17 mouse cellular contexts compared by ENCODE assay signal in genomic region chr17:33773871-33774572, GRCm38 (mm10). TPM values are rescaled to one million over a fixed set of nuclear protein-coding genes. Genes with fewer than 3 reads are reported as not detected.
DNase-seq lines count a peak whose midpoint lies in the region; ATAC-seq and TF ChIP-seq lines count a peak whose summit lies in the region.
"Had no signal": no experiment of that assay in that cellular context is flagged by ENCODE, and none has a peak within 500 bp of the region (broad histone marks: within the 10 kb centered on the region; RNA-seq: fewer than 3 reads in every experiment).

No protein-coding gene starts in this region.

- no peak for TF ChIP-seq CTCF in lung, postnatal 0 days (IDR thresholded peaks at IDR 0.05)
- no peak for TF ChIP-seq CTCF in stomach, postnatal 0 days (IDR thresholded peaks at IDR 0.05; ENCODE audit: low read depth)

- no peak for TF ChIP-seq EP300 in lung, postnatal 0 days (IDR thresholded peaks at IDR 0.05)
- TF ChIP-seq EP300 in stomach, postnatal 0 days (optimal IDR thresholded peaks at IDR 0.05): no peak

- no peak overlapping the region for H3K4me2 ChIP-seq in kidney, embryonic 15.5 days
- no peak overlapping the region for H3K4me2 ChIP-seq in lung, postnatal 0 days (replicated peaks; ENCODE audit: low read depth, low read length)
- H3K4me2 ChIP-seq in stomach, postnatal 0 days (replicated peaks; ENCODE audit: low read depth): no peak overlapping the region
- H3K4me2 ChIP-seq: embryonic facial prominence, embryonic 12.5 days; forebrain, embryonic 15.5 days; heart, embryonic 13.5 days had no signal

- no peak overlapping the region for H3K4me3 ChIP-seq in kidney, embryonic 15.5 days (replicated peaks)
- H3K4me3 ChIP-seq in lung, postnatal 0 days (ENCODE audit: low read depth, low read length): no peak overlapping the region
- no peak overlapping the region for H3K4me3 ChIP-seq in stomach, postnatal 0 days (ENCODE audit: low read depth, low read length)
- H3K4me3 ChIP-seq: embryonic facial prominence, embryonic 12.5 days; forebrain, embryonic 15.5 days; heart, embryonic 13.5 days had no signal

- WGBS in kidney, embryonic 15.5 days: 87% methylated on average over 6 of the region's 6 CpGs
- WGBS in lung, postnatal 0 days: 82% methylated on average over 6 of the region's 6 CpGs
- WGBS in stomach, postnatal 0 days: 86% methylated on average over 6 of the region's 6 CpGs

- H3K9ac ChIP-seq in kidney, embryonic 15.5 days: no peak overlapping the region
- no peak overlapping the region for H3K9ac ChIP-seq in lung, postnatal 0 days (replicated peaks; ENCODE audit: low read depth)
- no peak overlapping the region for H3K9ac ChIP-seq in stomach, postnatal 0 days (ENCODE audit: low read length)
- H3K9ac ChIP-seq: embryonic facial prominence, embryonic 12.5 days; forebrain, embryonic 15.5 days; heart, embryonic 13.5 days had no signal

- peak; percentile 58 to 59 for DNase-seq in kidney, adult 8-10 months
- peak; percentile 59 to 65 for DNase-seq in kidney, postnatal 36 days
- no peak for DNase-seq in kidney, adult 11 months
- no peak for DNase-seq in lung, postnatal 0 days (ENCODE audit: low spot score)
- DNase-seq in lung, adult 18-20 months: no peak
- no peak for DNase-seq in stomach, postnatal 0 days (ENCODE audit: low spot score)
- DNase-seq: adrenal gland, postnatal 14 days; cerebellum, adult 11-12 months; cerebellum, adult 9-10 months; cerebellum, postnatal 25 days; gastrocnemius, postnatal 36 days; heart, adult 11 months; heart, postnatal 36 days had no signal

- no peaks in the 10 kb centered on the region for H3K9me3 ChIP-seq in kidney, embryonic 15.5 days (replicated peaks)
- H3K9me3 ChIP-seq in lung, postnatal 0 days (ENCODE audit: low read length): no peaks in the 10 kb centered on the region
- H3K9me3 ChIP-seq in stomach, postnatal 0 days (ENCODE audit: control insufficient read depth, low read length): no peaks in the 10 kb centered on the region
- H3K9me3 ChIP-seq: embryonic facial prominence, embryonic 12.5 days; forebrain, embryonic 15.5 days; heart, embryonic 13.5 days had no signal

- ATAC-seq in kidney, embryonic 15.5 days (replicated peaks; ENCODE audit: low FRiP score): no peak
- no peak for ATAC-seq in lung, postnatal 0 days
- ATAC-seq in stomach, postnatal 0 days (ENCODE audit: low FRiP score, low TSS enrichment): no peak
- ATAC-seq: forebrain, embryonic 15.5 days had no signal

- peaks cover 28% of the 10 kb centered on the region for H3K36me3 ChIP-seq in kidney, embryonic 15.5 days
- no peaks in the 10 kb centered on the region for H3K36me3 ChIP-seq in lung, postnatal 0 days (ENCODE audit: insufficient read depth, low read length)
- no peaks in the 10 kb centered on the region for H3K36me3 ChIP-seq in stomach, postnatal 0 days (ENCODE audit: control insufficient read depth, insufficient read depth, low read length)
- H3K36me3 ChIP-seq: forebrain, embryonic 15.5 days had no signal

- no peaks in the 10 kb centered on the region for H3K27me3 ChIP-seq in kidney, embryonic 15.5 days
- H3K27me3 ChIP-seq in lung, postnatal 0 days (replicated peaks; ENCODE audit: insufficient read depth, low read length): no peaks in the 10 kb centered on the region
- H3K27me3 ChIP-seq in stomach, postnatal 0 days (ENCODE audit: control insufficient read depth, insufficient read depth, low read length): no peaks in the 10 kb centered on the region
- H3K27me3 ChIP-seq: embryonic facial prominence, embryonic 12.5 days; forebrain, embryonic 15.5 days; heart, embryonic 13.5 days had no signal

- no peak overlapping the region for H3K27ac ChIP-seq in kidney, embryonic 15.5 days
- H3K27ac ChIP-seq in lung, postnatal 0 days (ENCODE audit: low read length): peak overlapping the region; percentile 47
- no peak overlapping the region for H3K27ac ChIP-seq in stomach, postnatal 0 days (replicated peaks)
- H3K27ac ChIP-seq: embryonic facial prominence, embryonic 12.5 days; forebrain, embryonic 15.5 days; heart, embryonic 13.5 days had no signal

- H3K4me1 ChIP-seq in kidney, embryonic 15.5 days: peaks cover 7% of the 10 kb centered on the region
- H3K4me1 ChIP-seq in lung, postnatal 0 days (ENCODE audit: insufficient read depth, low read depth, low read length): peaks cover 4% of the 10 kb centered on the region; the same call in 1 of the 2 replicates
- peaks cover 8% of the 10 kb centered on the region for H3K4me1 ChIP-seq in stomach, postnatal 0 days (replicated peaks; ENCODE audit: control insufficient read depth, insufficient read depth)

RNA-seq across cellular contexts. Expression of gene Angptl4, which starts 7.6 kb away (rescaled TPM):
- polyA plus RNA-seq in kidney, embryonic 15.5 days (2015; fragmentation: Nextera tagmentation; extraction: Ambion mirVana): 21.5 and 27.9 TPM in 2 replicates
- 125 and 137 TPM in 2 replicates for polyA plus RNA-seq in lung, postnatal 0 days (2015; fragmentation: Nextera tagmentation; extraction: Ambion mirVana)
- polyA plus RNA-seq in stomach, postnatal 0 days (2015; fragmentation: Nextera tagmentation; extraction: Ambion mirVana): 31.3 and 42.4 TPM in 2 replicates

RNA-seq across cellular contexts. Expression of gene Rab11b, which starts 13.7 kb away (rescaled TPM):
- polyA plus RNA-seq in kidney, embryonic 15.5 days (2015; fragmentation: Nextera tagmentation; extraction: Ambion mirVana): 275 and 342 TPM in 2 replicates
- 258 and 279 TPM in 2 replicates for polyA plus RNA-seq in lung, postnatal 0 days (2015; fragmentation: Nextera tagmentation; extraction: Ambion mirVana)
- 164 TPM in 2 replicates for polyA plus RNA-seq in stomach, postnatal 0 days (2015; fragmentation: Nextera tagmentation; extraction: Ambion mirVana)

RNA-seq across cellular contexts. Expression of gene Kank3, which starts 36.3 kb away (rescaled TPM):
- polyA plus RNA-seq in kidney, embryonic 15.5 days (2015; fragmentation: Nextera tagmentation; extraction: Ambion mirVana): 46.5 and 53.4 TPM in 2 replicates
- 186 and 211 TPM in 2 replicates for polyA plus RNA-seq in lung, postnatal 0 days (2015; fragmentation: Nextera tagmentation; extraction: Ambion mirVana)
- 17.1 and 20.3 TPM in 2 replicates for polyA plus RNA-seq in stomach, postnatal 0 days (2015; fragmentation: Nextera tagmentation; extraction: Ambion mirVana)

RNA-seq across cellular contexts. Expression of gene Rps28, which starts 50.3 kb away (rescaled TPM):
- 1,038 and 1,163 TPM in 2 replicates for polyA plus RNA-seq in kidney, embryonic 15.5 days (2015; fragmentation: Nextera tagmentation; extraction: Ambion mirVana)
- 906 and 1,023 TPM in 2 replicates for polyA plus RNA-seq in lung, postnatal 0 days (2015; fragmentation: Nextera tagmentation; extraction: Ambion mirVana)
- 1,008 and 1,055 TPM in 2 replicates for polyA plus RNA-seq in stomach, postnatal 0 days (2015; fragmentation: Nextera tagmentation; extraction: Ambion mirVana)

RNA-seq across cellular contexts. Expression of gene Ndufa7, which starts 50.4 kb away (rescaled TPM):
- polyA plus RNA-seq in kidney, embryonic 15.5 days (2015; fragmentation: Nextera tagmentation; extraction: Ambion mirVana): 490 and 495 TPM in 2 replicates
- 455 and 501 TPM in 2 replicates for polyA plus RNA-seq in lung, postnatal 0 days (2015; fragmentation: Nextera tagmentation; extraction: Ambion mirVana)
- polyA plus RNA-seq in stomach, postnatal 0 days (2015; fragmentation: Nextera tagmentation; extraction: Ambion mirVana): 497 TPM in 2 replicates

Comparison
In these comparisons a context has a peak if more than half of its experiments do, and no peak if none do; other contexts are left out.
1. DNase-seq: peak in kidney, adult 8-10 months (2 of 2) and kidney, postnatal 36 days (2 of 2); none in kidney, adult 11 months (single experiment), lung, postnatal 0 days (single experiment), lung, adult 18-20 months (0 of 2) and stomach, postnatal 0 days (single experiment).